Mouse (Mus musculus) spleen, adult 12 weeks (tissue): Measurements from ENCODE around the gene Mob1b.

ENCODE experiments used
- DNase-seq: peaks from one replicate; pipeline ENCODE4 v3.0.0; 2022; ENCODE audit warnings: low spot score

Gene Mob1b

GRCm38 (mm10) chr5:88720116-88721002, at the start of gene Mob1b:
Mob1b (plus strand) TSS chr5:88720855.
- peak; percentile 97 for DNase-seq

GRCm38 (mm10) chr5:88674703-88675442, 45.8 kb upstream of the Mob1b start:
- peak; percentile 21 for DNase-seq

GRCm38 (mm10) chr5:88675443-88676387, 44.9 kb upstream of the Mob1b start, which contains the start of gene Grsf1:
Grsf1 (minus strand) TSS chr5:88676171.
- peak; percentile 79 for DNase-seq

- DNase-seq, result no peak
These were observed 41.7 kb upstream of the Mob1b start for GRCm38 (mm10) chr5:88678929-88679328.

GRCm38 (mm10) chr5:88679341-88679740, 41.3 kb upstream of the Mob1b start:
- DNase-seq, result no peak

GRCm38 (mm10) chr5:88680567-88680966, 40.1 kb upstream of the Mob1b start:
- DNase-seq, result no peak

GRCm38 (mm10) chr5:88683706-88684105, 36.9 kb upstream of the Mob1b start:
- no peak for DNase-seq

- DNase-seq, result no peak
These were observed 36.4 kb upstream of the Mob1b start for GRCm38 (mm10) chr5:88684226-88684625.

GRCm38 (mm10) chr5:88685306-88685705, 35.3 kb upstream of the Mob1b start:
- DNase-seq, result no peak

GRCm38 (mm10) chr5:88685745-88686299, 34.8 kb upstream of the Mob1b start:
- DNase-seq, result no peak

GRCm38 (mm10) chr5:88687996-88688406, 32.7 kb upstream of the Mob1b start:
- DNase-seq, result no peak

GRCm38 (mm10) chr5:88688583-88689187, 32.0 kb upstream of the Mob1b start:
- no peak for DNase-seq

GRCm38 (mm10) chr5:88689279-88689938, 31.2 kb upstream of the Mob1b start:
- no peak for DNase-seq

GRCm38 (mm10) chr5:88690681-88691505, 29.8 kb upstream of the Mob1b start:
- DNase-seq, result no peak

GRCm38 (mm10) chr5:88691506-88692095, 29.1 kb upstream of the Mob1b start:
- no peak for DNase-seq

- no peak for DNase-seq
These were observed 28.1 kb upstream of the Mob1b start for GRCm38 (mm10) chr5:88692586-88692985.

- DNase-seq, result no peak
These were observed 27.6 kb upstream of the Mob1b start for GRCm38 (mm10) chr5:88693057-88693456.

GRCm38 (mm10) chr5:88697291-88697690, 23.4 kb upstream of the Mob1b start:
- no peak for DNase-seq

GRCm38 (mm10) chr5:88699251-88699913, 21.3 kb upstream of the Mob1b start:
- DNase-seq, result no peak
